Mouse (Mus musculus) c-Kit-positive CD71-positive TER-119-positive erythroid progenitor cells, embryonic 14.5 days (primary cell): ENCODE results near the gene Nras.

Source experiments
- DNase-seq: peaks from one replicate; pipeline ENCODE4 v3.0.0-alpha.2; 2013; ENCODE audit warnings: low spot score

Nras gene

DNA sequence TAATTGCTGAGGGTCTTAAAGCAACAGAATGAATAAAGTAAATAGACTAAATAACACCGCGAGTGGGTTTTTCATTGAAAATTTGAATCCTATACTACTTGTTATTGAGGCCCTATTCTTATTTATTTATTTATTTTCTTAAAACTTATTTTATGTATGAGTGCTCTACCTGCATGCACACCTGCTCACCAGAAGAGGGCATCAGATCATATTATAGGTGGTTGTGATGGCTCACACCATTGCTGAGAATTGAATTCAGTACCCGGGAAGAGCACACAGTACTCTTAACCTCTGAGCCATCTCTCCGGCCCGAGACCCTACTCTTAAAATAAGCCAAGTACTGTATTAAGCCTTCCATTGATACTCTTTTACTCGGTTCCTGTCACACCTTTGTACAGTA is 41.6 kb downstream of the Nras start:
- DNase-seq = no peak

DNA sequence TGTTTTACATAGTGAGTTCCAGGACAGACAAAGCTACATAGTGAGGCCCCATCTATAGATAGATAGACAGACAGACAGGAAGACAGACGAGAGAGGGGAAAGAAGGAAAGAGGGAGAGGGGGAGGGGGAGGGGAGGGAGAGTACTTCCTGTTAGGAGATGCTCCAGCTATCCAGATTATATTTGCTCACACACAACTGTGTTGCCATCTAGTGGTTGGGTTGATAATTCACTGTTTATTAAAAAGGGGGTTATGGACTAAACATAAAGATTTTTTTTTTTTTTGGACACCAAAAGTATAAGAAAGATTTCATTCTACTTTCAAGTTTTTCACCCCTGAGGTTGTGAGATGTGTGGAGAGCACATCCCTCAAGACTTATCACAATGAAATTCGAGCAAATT is 42.6 kb downstream of the Nras start:
- DNase-seq = peak; percentile 34

DNA sequence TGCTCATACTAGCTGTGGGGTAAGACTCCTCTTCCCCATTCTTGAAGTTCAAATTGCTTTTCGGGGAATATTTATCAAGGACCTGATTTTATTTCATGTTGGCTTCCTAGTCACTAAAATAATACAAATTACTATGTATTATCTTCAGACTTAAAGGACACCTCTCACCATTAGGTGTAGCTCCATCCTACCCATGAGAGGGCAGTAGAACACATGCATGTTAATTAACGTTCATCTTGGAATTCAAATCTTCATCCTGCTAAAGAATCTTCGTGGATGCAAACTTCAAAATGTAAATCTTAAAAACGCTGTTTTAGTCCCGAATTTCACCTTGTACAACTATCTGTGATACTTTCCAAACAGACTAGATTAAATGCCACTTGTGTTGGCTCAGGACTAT is 43.1 kb downstream of the Nras start:
- DNase-seq = no peak

DNA sequence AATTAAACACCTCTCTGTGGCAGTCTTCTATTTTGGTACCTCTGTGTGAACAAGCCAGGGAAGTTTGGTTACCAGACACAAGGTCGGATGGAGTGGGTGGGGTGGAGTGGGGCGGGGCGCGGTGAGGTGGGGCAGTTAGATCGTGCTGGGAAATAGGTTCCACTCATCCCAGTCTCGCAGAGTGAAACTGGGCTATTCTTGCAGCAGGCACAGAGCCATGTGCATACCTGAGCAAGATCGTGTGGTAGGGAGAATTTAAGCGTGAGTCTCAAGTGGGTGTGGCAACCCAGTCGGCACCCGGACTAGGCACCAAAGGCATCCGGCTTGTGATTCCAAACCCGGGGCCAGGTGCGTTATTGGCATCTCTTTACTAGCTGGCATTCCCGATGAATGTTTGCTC is 43.8 kb downstream of the Nras start:
- DNase-seq = peak; percentile 23

DNA sequence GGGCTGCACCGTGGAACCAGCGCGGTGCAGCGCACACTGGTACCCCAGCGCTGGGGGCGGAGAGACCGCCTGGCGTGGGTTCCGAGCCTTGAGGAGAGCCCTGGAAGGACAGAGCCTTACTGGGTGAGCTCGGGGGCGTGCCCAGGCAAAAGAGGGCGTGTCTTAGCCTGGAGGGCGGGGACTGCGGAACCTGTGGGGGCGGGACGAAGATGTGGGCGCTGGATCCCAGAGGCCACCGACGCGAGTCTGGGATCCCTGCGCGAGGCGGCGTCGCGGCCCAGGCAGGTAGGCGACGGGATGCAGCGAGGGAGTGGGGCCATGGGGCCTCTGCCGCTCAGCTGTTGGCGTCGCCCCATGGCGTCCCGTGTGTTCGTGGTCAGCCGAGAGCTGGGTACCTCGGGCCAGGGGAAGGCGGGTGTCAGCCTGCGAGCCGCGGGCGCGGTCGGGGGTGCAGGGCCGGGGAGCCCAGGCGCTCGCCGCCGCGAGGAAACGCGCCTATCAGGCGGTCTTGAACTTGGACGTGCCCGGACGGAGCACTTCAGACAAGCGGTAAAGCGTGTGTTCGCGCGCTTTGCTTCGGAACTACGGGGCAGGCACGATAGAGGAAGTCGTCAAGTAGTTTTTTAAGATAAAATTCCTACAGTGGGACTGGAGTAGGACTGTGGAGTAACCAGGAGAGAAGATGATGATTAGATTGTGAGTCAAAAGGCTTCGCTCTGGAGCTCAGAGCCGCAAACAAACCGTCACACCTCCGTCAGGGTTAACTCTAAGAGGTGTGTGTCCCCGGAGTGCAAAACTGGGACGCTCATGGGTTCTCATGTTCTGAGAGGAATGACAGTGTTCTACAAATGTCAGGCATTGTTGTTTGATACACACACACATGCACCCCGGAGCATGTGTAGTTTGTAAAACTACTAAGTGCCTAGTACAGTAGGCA is 44.6 kb downstream of the Nras start, which contains the start of gene Dennd2c:
Dennd2c (plus strand) TSS at position 151 of the 937 bp plus-strand sequence.
- peak; percentile 90 for DNase-seq

DNA sequence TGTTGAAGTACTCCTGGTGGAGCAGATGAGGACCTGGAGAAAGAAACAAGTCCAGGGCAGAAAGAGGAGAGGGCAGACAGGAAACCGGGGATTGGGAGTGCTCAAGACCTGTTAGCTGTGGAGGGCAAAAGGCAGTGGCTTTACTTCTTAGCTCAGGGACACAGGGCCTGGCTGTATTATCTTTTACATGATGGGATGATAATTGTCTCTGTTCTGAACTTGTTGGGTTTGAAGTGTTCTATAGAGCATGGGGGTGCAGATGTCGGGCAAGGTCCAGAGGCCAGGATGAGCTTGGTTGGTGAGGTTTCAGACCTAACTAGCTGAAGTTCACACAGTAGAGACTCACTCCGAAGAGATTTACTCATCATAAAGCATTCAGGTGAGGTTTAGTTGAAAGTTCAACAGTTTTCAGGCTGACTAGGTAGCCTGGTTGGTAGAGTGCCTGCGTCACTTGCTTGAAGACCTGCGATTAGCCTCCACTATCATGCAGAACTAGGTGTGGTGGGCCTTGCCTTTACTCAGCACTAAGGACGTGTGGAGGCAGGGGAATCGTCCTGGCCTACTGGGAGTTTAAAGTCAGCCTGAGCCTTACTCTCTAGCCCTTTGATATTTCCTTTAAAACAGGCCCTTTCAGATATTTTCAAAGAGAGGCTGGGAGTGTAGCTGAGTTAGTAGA is 49.6 kb downstream of the Nras start:
- no peak for DNase-seq

GRCm38 (mm10) chr3:103112216-103112615 is 54.1 kb downstream of the Nras start:
- no peak for DNase-seq
